Mouse (Mus musculus): ENCODE measurements at regions not wholly inside any gene's neighbourhood (a gene's known extent, or its start where the extent isn't known, plus 50 kb on each side); places are given as distances from the start of the nearest gene placed in this dataset.

DNA sequence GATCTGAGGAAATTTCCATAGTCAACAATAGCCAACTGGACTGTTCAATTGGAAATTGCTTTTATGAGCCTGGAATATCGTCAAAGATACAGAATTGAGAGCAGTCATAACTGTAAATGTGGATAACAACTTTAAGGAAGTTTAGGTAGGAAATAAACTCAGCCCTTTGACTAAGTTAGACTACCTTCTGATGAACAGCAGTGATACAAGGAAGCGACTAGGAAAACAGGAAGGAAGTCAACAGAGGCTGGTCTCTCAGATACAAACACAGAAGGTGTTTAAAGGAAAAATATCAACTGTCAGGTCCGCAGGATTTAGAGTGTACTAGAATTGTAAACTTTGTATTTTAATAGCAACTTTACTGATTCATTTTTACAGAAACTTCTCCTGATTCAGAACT is 721.1 kb downstream of the Kcna4 start:
- Histone ChIP-seq H3K4me1 (ENCODE audit: control insufficient read depth, insufficient read depth, low read length) (no peaks in the 10 kb centered on the region), H3K36me3 (ENCODE audit: control insufficient read depth, insufficient read depth, low read length) (no peaks in the 10 kb centered on the region), H3K4me3 (no peak overlapping the region), H3K79me2 (replicated peaks; ENCODE audit: control insufficient read depth, insufficient read depth, low read length) (no peaks in the 10 kb centered on the region), H3K27ac (no peak overlapping the region), H3K9ac (ENCODE audit: low read depth, low read length) (no peak overlapping the region), H3K27me3 (ENCODE audit: control insufficient read depth, insufficient read depth, low read length) (no peaks in the 10 kb centered on the region)
- no peak for TF ChIP-seq EP300 (IDR thresholded peaks at IDR 0.05; ENCODE audit: insufficient read depth, low read depth, low read length)
- TF ChIP-seq CTCF (IDR thresholded peaks at IDR 0.05), result no peak
- no peak for TF ChIP-seq POLR2A (IDR thresholded peaks at IDR 0.05; ENCODE audit: insufficient read depth, low read depth, low read length)
- 58% methylated on average over 3 of the region's 3 CpGs for WGBS
- intact Hi-C loops (cut with DNase I), result no loop called here
- no peak for DNase-seq

- 30% methylated on average over 3 of the region's 3 CpGs for WGBS
- DNase-seq, result no peak
- intact Hi-C loops (cut with DNase I), result no loop called here
Observed at GRCm38 (mm10) chr2:108023206-108023605, 732.8 kb downstream of the Kcna4 start.

DNA sequence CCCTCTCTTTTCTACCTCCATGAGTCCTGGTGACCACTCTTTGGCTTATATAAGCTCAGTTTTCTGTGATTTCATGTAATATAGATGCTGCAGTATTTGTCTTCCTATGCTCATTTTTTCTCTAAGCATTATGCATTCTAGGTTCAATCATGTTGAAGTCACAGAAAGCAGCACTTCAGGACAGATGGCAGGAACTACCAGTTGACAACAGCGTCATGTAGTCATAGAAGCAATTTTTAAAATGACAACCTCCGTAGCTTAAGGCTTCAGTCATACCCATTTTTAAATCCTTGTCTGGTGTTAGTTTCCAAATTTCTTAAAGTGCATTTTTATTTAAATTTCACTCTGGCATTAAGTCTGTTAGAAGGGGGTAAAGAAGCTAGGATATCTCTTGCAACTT is 740.2 kb downstream of the Kcna4 start:
- Histone ChIP-seq H3K36me3 (ENCODE audit: control insufficient read depth, insufficient read depth, low read length) (no peaks in the 10 kb centered on the region), H3K27ac (no peak overlapping the region), H3K4me1 (ENCODE audit: control insufficient read depth, insufficient read depth, low read length) (no peaks in the 10 kb centered on the region), H3K4me3 (no peak overlapping the region), H3K79me2 (replicated peaks; ENCODE audit: control insufficient read depth, insufficient read depth, low read length) (no peaks in the 10 kb centered on the region), H3K27me3 (ENCODE audit: control insufficient read depth, insufficient read depth, low read length) (no peaks in the 10 kb centered on the region), H3K9ac (ENCODE audit: low read depth, low read length) (no peak overlapping the region)
- 82% methylated on average over 2 of the region's 2 CpGs for WGBS
- TF ChIP-seq CTCF (IDR thresholded peaks at IDR 0.05), result no peak
- no peak for TF ChIP-seq EP300 (IDR thresholded peaks at IDR 0.05; ENCODE audit: insufficient read depth, low read depth, low read length)
- no peak for TF ChIP-seq POLR2A (IDR thresholded peaks at IDR 0.05; ENCODE audit: insufficient read depth, low read depth, low read length)
- intact Hi-C loops (cut with DNase I), result no loop called here
- DNase-seq, result no peak

More at GRCm38 (mm10) chr2:108023206-108023605, 732.8 kb downstream of the Kcna4 start:
- Histone ChIP-seq H3K4me3 (no peak overlapping the region), H3K27ac (no peak overlapping the region), H3K36me3 (ENCODE audit: control insufficient read depth, insufficient read depth, low read length) (no peaks in the 10 kb centered on the region), H3K9ac (ENCODE audit: low read depth, low read length) (no peak overlapping the region), H3K4me1 (ENCODE audit: control insufficient read depth, insufficient read depth, low read length) (no peaks in the 10 kb centered on the region), H3K79me2 (replicated peaks; ENCODE audit: control insufficient read depth, insufficient read depth, low read length) (no peaks in the 10 kb centered on the region), H3K27me3 (ENCODE audit: control insufficient read depth, insufficient read depth, low read length) (no peaks in the 10 kb centered on the region)
- TF ChIP-seq CTCF (IDR thresholded peaks at IDR 0.05) (no peak), EP300 (IDR thresholded peaks at IDR 0.05; ENCODE audit: insufficient read depth, low read depth, low read length) (no peak), POLR2A (IDR thresholded peaks at IDR 0.05; ENCODE audit: insufficient read depth, low read depth, low read length) (no peak)

DNA sequence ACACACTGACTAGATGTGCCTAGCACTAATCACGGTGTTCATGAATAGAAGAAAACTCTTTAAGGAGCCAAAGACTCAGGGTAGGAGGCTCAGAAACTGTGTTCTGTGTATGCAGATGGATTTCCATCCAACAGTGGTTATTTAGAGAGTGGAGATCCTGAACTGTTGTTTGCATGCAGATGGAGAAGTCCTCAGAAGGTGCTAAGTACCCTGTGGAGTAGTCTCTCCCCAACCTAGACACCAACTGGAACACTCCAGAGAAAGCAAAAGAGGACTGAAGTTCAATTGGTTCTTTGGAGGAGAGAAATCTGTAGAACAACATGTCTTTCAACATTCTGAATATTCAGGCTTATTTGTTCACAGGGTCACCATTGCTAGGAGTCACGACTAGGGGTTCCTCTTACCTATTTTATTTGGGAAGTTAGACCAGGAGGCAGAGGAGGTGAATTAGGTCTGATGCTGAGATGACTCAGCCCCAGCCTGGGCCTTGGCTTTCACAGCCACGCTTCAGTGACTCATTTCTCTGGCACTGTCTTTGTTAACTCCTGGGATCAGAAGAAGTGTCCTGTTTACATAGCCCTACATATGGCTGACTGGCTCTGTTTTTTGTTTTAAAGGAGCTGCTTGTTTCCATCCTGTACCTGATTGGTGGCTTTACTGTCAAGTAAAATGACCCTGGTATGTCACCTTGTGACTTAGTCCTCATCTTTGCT is 742.0 kb downstream of the Kcna4 start:
- intact Hi-C loops (cut with DNase I), result no loop called here
- DNase-seq, result no peak
- H3K27ac ChIP-seq, result no peak overlapping the region
- H3K4me3 ChIP-seq, result no peak overlapping the region
- TF ChIP-seq CTCF (IDR thresholded peaks at IDR 0.05), result no peak
- no peak for TF ChIP-seq EP300 (IDR thresholded peaks at IDR 0.05; ENCODE audit: insufficient read depth, low read depth, low read length)
- no peak for TF ChIP-seq POLR2A (IDR thresholded peaks at IDR 0.05; ENCODE audit: insufficient read depth, low read depth, low read length)
- H3K36me3 ChIP-seq (ENCODE audit: control insufficient read depth, insufficient read depth, low read length), result no peaks in the 10 kb centered on the region
- H3K27me3 ChIP-seq (ENCODE audit: control insufficient read depth, insufficient read depth, low read length), result no peaks in the 10 kb centered on the region
- H3K9ac ChIP-seq (ENCODE audit: low read depth, low read length), result no peak overlapping the region
- no peaks in the 10 kb centered on the region for H3K4me1 ChIP-seq (ENCODE audit: control insufficient read depth, insufficient read depth, low read length)
- WGBS, result 51% methylated on average over 3 of the region's 3 CpGs
- H3K79me2 ChIP-seq (replicated peaks; ENCODE audit: control insufficient read depth, insufficient read depth, low read length), result no peaks in the 10 kb centered on the region

DNA sequence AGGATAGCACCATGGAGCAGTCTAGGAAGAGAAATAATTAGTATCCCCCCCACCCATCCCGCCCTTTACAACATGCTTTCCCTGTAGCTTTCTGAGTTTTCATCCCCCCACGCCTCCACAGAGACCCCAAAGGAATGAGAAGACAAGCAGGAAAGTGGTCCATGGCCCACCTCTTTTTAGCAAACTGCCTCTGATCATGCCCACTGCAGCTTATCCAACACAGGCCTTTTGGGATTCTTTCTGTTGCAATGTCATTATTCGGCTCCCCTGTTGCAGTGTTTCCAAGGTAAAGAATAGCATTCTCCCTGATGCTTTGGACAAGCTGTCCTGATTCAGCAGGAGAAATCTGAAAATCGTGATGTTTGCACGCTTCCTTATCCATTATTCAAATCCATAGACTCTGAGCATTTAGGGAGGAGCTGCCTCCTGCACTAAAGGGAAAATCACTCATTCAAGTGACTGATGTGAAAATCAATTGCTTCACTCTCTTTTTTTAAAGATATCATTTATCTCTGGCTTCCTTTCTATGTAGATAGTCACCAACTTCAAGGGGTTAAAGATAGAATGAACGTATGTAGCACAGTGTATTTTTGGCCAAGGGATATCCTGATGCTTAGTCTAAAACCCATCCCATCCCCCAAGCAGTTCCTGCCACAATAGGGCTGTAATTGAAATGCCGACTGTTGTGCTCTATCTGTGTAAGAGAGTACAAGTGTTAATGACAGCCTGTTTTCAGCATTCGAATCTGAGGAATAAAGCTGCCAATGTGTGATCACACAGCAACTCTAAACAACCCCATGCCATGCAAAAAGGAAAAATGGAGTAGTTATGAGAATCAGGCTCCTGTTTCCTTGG is 743.1 kb downstream of the Kcna4 start:
- DNase-seq, result no peak
- no peak for TF ChIP-seq CTCF (IDR thresholded peaks at IDR 0.05)
- TF ChIP-seq POLR2A (IDR thresholded peaks at IDR 0.05; ENCODE audit: insufficient read depth, low read depth, low read length), result no peak
- no peak for TF ChIP-seq EP300 (IDR thresholded peaks at IDR 0.05; ENCODE audit: insufficient read depth, low read depth, low read length)
- WGBS, result 46% methylated on average over 8 of the region's 8 CpGs
- Histone ChIP-seq H3K79me2 (replicated peaks; ENCODE audit: control insufficient read depth, insufficient read depth, low read length) (no peaks in the 10 kb centered on the region), H3K36me3 (ENCODE audit: control insufficient read depth, insufficient read depth, low read length) (no peaks in the 10 kb centered on the region), H3K4me1 (ENCODE audit: control insufficient read depth, insufficient read depth, low read length) (no peaks in the 10 kb centered on the region), H3K9ac (ENCODE audit: low read depth, low read length) (no peak overlapping the region), H3K4me3 (no peak overlapping the region), H3K27me3 (ENCODE audit: control insufficient read depth, insufficient read depth, low read length) (no peaks in the 10 kb centered on the region), H3K27ac (no peak overlapping the region)
- intact Hi-C loops (cut with DNase I), result no loop called here

- intact Hi-C loops (cut with DNase I), result no loop called here
- TF ChIP-seq POLR2A (IDR thresholded peaks at IDR 0.05; ENCODE audit: insufficient read depth, low read depth, low read length) (no peak), CTCF (IDR thresholded peaks at IDR 0.05) (no peak), EP300 (IDR thresholded peaks at IDR 0.05; ENCODE audit: insufficient read depth, low read depth, low read length) (no peak)
- WGBS, result 56% methylated on average over 4 of the region's 4 CpGs
Observed at GRCm38 (mm10) chr2:108034882-108035281, 744.4 kb downstream of the Kcna4 start.

More at GRCm38 (mm10) chr2:108034882-108035281, 744.4 kb downstream of the Kcna4 start:
- no peaks in the 10 kb centered on the region for H3K27me3 ChIP-seq (ENCODE audit: control insufficient read depth, insufficient read depth, low read length)
- no peak overlapping the region for H3K9ac ChIP-seq (ENCODE audit: low read depth, low read length)
- no peak overlapping the region for H3K27ac ChIP-seq
- H3K36me3 ChIP-seq (ENCODE audit: control insufficient read depth, insufficient read depth, low read length), result no peaks in the 10 kb centered on the region
- no peak for DNase-seq
- no peaks in the 10 kb centered on the region for H3K79me2 ChIP-seq (replicated peaks; ENCODE audit: control insufficient read depth, insufficient read depth, low read length)
- H3K4me1 ChIP-seq (ENCODE audit: control insufficient read depth, insufficient read depth, low read length), result no peaks in the 10 kb centered on the region
- no peak overlapping the region for H3K4me3 ChIP-seq

Measured in heart, adult 2 months (tissue).